Mouse (Mus musculus): ENCODE measurements around the gene Zfp457.

DNA sequence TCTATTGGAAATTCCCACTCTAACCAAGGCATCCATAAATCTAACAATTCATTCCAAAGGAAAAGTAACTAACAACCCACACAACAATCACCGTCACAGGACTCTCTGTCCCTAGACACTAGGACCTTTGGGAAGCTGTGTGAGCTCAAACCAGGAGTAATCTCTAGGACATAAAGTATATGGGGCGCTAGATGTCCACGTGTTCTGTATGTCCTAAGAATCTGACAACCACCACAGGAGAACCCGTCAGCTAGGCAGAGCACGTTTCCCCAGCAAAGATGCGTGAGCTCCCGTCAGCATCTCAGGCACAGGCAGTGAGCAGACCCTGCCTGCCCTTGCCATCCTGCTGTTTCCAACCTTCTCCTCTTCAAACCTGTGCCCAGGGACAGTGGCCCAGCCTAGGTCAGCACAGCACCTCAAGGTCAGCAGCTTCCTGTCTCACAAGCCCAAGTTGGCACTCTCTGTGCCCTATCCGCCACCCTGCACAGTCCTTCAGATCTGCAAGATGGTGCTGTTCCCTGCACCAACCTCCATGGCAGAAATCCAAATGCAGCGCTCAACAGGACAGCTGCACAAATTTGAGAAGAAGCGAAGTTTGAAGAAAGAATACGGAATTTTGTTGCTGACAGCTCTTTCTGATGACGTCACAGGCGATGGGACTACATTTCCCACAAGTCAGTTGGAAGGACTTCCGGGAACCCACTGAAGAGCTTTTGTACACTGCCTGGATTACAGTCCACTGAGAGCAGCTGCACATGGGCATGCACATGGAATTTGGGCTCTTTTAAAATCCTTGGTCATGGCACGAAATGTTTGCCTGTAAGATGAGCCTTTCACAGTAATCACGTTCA is at the start of gene Zfp457:
- TF ChIP-seq CTCF (IDR thresholded peaks at IDR 0.05; ENCODE audit: low read depth) (no peak), EP300 (IDR thresholded peaks at IDR 0.05; ENCODE audit: low read depth) (no peak)
